Mouse (Mus musculus) erythroblast, embryonic 14.5 days (primary cell): Measurements from ENCODE around the gene Dnajc21.

Source experiments
- GATA1 ChIP-seq: IDR thresholded peaks from 2 replicates; pipeline ENCODE4 v1.6.1; 2012; ENCODE audit warnings: low read length, inconsistent platforms, mixed read lengths
- TAL1 ChIP-seq: IDR thresholded peaks from 3 replicates; pipeline ENCODE4 v1.6.1; 2012; ENCODE audit warnings: low read length, inconsistent platforms, mixed read lengths

DNA sequence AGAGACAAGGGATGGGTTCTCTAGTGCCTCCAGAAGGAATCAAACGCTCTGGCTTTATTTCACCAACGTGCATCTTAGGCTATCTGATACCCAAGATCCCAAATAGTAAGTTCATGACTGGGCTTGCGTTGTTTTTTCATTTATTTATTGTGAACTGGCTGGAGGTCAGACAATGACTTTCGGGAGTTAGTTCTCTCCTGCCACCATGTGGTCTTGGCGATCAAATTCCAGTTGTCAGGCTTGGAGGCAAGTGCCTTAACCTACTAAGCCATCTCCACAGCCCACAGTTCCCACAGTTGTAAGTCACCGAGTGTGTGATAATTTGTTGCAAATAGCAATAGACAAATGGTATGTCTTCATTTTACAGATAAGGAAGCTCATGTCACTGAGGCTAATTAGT is 30.4 kb downstream of the Dnajc21 start:
- TF ChIP-seq GATA1 (no peak), TAL1 (no peak)
